Mouse (Mus musculus): Measurements from ENCODE around the gene Mapk11. TPM values are rescaled to one million over a fixed set of nuclear protein-coding genes. Genes with fewer than 3 reads are reported as not detected.

Mapk11 gene
- total and polyA plus RNA-seq, 3 experiments: 0.04 TPM; not detected in 1

- Histone ChIP-seq H3K9me3 (replicated peaks; ENCODE audit: insufficient read depth, low read length) (no peaks in the 10 kb centered on the region), H3K9ac (ENCODE audit: control insufficient read depth, low read depth, low read length, poor library complexity, severe bottlenecking) (no peak overlapping the region), H3K36me3 (ENCODE audit: control insufficient read depth in 1 of 2, insufficient read depth in 2 of 2, low read length in 2 of 2) (peaks cover 0 to 11% of the 10 kb centered on the region in 2 experiments; a peak in 2 of 4 replicates), H3K4me3 (ENCODE audit: control insufficient read depth in 1 of 2, insufficient read depth in 1 of 2, low read depth in 2 of 2, low read length in 2 of 2) (no peak overlapping the region), H3K27ac (ENCODE audit: control insufficient read depth, low read depth, low read length) (no peak overlapping the region), H3K27me3 (ENCODE audit: control insufficient read depth in 1 of 2, insufficient read depth in 2 of 2, low read length in 2 of 2) (no peaks in the 10 kb centered on the region), H3K79me2 (ENCODE audit: control insufficient read depth, insufficient read depth, low read length, poor library complexity) (no peaks in the 10 kb centered on the region), H3K4me1 (ENCODE audit: control insufficient read depth in 1 of 2, insufficient read depth in 2 of 2, low read length in 2 of 2) (peaks cover 4 to 16% of the 10 kb centered on the region in 2 experiments; a peak in 3 of 4 replicates)
- TF ChIP-seq ELF1 (IDR thresholded peaks at IDR 0.05; ENCODE audit: low read depth, low read length): no peak
- no peak for TF ChIP-seq HCFC1 (IDR thresholded peaks at IDR 0.05; ENCODE audit: low read depth, low read length)
- no peak for TF ChIP-seq E2F4 (IDR thresholded peaks at IDR 0.05; ENCODE audit: borderline replicate concordance, low read depth, low read length)
- TF ChIP-seq GATA1 (IDR thresholded peaks at IDR 0.05; ENCODE audit: low read depth, low read length): no peak
- no peak for TF ChIP-seq ZNF384 (IDR thresholded peaks at IDR 0.05; ENCODE audit: low read depth, low read length)
- no peak for TF ChIP-seq POLR2AphosphoS2 (IDR thresholded peaks at IDR 0.05; ENCODE audit: low read length)
- no peak for TF ChIP-seq CHD2 (IDR thresholded peaks at IDR 0.05; ENCODE audit: low read length)
- no peak for TF ChIP-seq CTCF (IDR thresholded peaks at IDR 0.05 in 2 of 3, conservative IDR thresholded peaks at IDR 0.05 in 1 of 3; ENCODE audit: control insufficient read depth in 1 of 3, insufficient read depth in 1 of 3, low read depth in 2 of 3, low read length in 3 of 3, poor library complexity in 1 of 3, severe bottlenecking in 1 of 3)
- no peak for TF ChIP-seq MYC (IDR thresholded peaks at IDR 0.05; ENCODE audit: low read depth, low read length)
- TF ChIP-seq JUND (IDR thresholded peaks at IDR 0.05; ENCODE audit: low read depth, low read length): no peak
- TF ChIP-seq CHD1 (IDR thresholded peaks at IDR 0.05; ENCODE audit: low read depth, low read length): no peak
- TF ChIP-seq ZMIZ1 (IDR thresholded peaks at IDR 0.05; ENCODE audit: low read depth, low read length): no peak
- TF ChIP-seq UBTF (IDR thresholded peaks at IDR 0.05; ENCODE audit: borderline replicate concordance, insufficient read depth, low read depth, low read length): no peak
- no peak for TF ChIP-seq POLR2A (IDR thresholded peaks at IDR 0.05; ENCODE audit: control insufficient read depth in 1 of 2, insufficient read depth in 1 of 2, low read depth in 1 of 2, low read length in 2 of 2, poor library complexity in 1 of 2)
- TF ChIP-seq USF1 (IDR thresholded peaks at IDR 0.05; ENCODE audit: low read depth, low read length): no peak
- TF ChIP-seq ZC3H11A (IDR thresholded peaks at IDR 0.05; ENCODE audit: low read depth, low read length): no peak
- no peak for TF ChIP-seq TCF12 (IDR thresholded peaks at IDR 0.05; ENCODE audit: low read depth, low read length)
- no peak for TF ChIP-seq NRF1 (IDR thresholded peaks at IDR 0.05; ENCODE audit: insufficient read depth, low read depth, low read length, poor library complexity, severe bottlenecking)
- no peak for TF ChIP-seq MAX (IDR thresholded peaks at IDR 0.05; ENCODE audit: low read length)
- TF ChIP-seq MAZ (IDR thresholded peaks at IDR 0.05; ENCODE audit: low read depth, low read length): no peak
- no peak for DNase-seq (ENCODE audit: low read depth, low spot score)
These were observed 30.7 kb upstream of the Mapk11 start for GRCm38 (mm10) chr15:89180081-89180541.

- Histone ChIP-seq H3K9ac (ENCODE audit: control insufficient read depth, low read depth, low read length, poor library complexity, severe bottlenecking) (no peak overlapping the region), H3K4me3 (ENCODE audit: control insufficient read depth in 1 of 2, insufficient read depth in 1 of 2, low read depth in 2 of 2, low read length in 2 of 2) (no peak overlapping the region), H3K4me1 (ENCODE audit: control insufficient read depth in 1 of 2, insufficient read depth in 2 of 2, low read length in 2 of 2) (peaks cover 4 to 16% of the 10 kb centered on the region in 2 experiments; a peak in 3 of 4 replicates), H3K27me3 (ENCODE audit: control insufficient read depth in 1 of 2, insufficient read depth in 2 of 2, low read length in 2 of 2) (no peaks in the 10 kb centered on the region), H3K9me3 (replicated peaks; ENCODE audit: insufficient read depth, low read length) (no peaks in the 10 kb centered on the region), H3K27ac (ENCODE audit: control insufficient read depth, low read depth, low read length) (no peak overlapping the region), H3K79me2 (ENCODE audit: control insufficient read depth, insufficient read depth, low read length, poor library complexity) (no peaks in the 10 kb centered on the region), H3K36me3 (ENCODE audit: control insufficient read depth in 1 of 2, insufficient read depth in 2 of 2, low read length in 2 of 2) (peaks cover 0 to 11% of the 10 kb centered on the region in 2 experiments; a peak in 2 of 4 replicates)
- TF ChIP-seq POLR2AphosphoS2 (IDR thresholded peaks at IDR 0.05; ENCODE audit: low read length): no peak
- TF ChIP-seq CTCF (IDR thresholded peaks at IDR 0.05 in 2 of 3, conservative IDR thresholded peaks at IDR 0.05 in 1 of 3; ENCODE audit: control insufficient read depth in 1 of 3, insufficient read depth in 1 of 3, low read depth in 2 of 3, low read length in 3 of 3, poor library complexity in 1 of 3, severe bottlenecking in 1 of 3): no peak
- no peak for TF ChIP-seq ZKSCAN1 (IDR thresholded peaks at IDR 0.05; ENCODE audit: low read depth, low read length)
- TF ChIP-seq MYB (IDR thresholded peaks at IDR 0.05; ENCODE audit: low read depth, low read length): no peak
- TF ChIP-seq USF2 (IDR thresholded peaks at IDR 0.05; ENCODE audit: borderline replicate concordance in 1 of 2, insufficient read depth in 1 of 2, low read depth in 1 of 2, low read length in 2 of 2): no peak
- no peak for TF ChIP-seq GABPA (IDR thresholded peaks at IDR 0.05; ENCODE audit: low read depth, low read length)
- no peak for TF ChIP-seq MAFK (IDR thresholded peaks at IDR 0.05; ENCODE audit: borderline replicate concordance, low read depth, low read length)
- no peak for TF ChIP-seq TBP (IDR thresholded peaks at IDR 0.05; ENCODE audit: low read depth, low read length)
- TF ChIP-seq KAT2A (conservative IDR thresholded peaks at IDR 0.05; ENCODE audit: low read depth, low read length): no peak
- TF ChIP-seq UBTF (IDR thresholded peaks at IDR 0.05; ENCODE audit: borderline replicate concordance, insufficient read depth, low read depth, low read length): no peak
- no peak for DNase-seq (ENCODE audit: low read depth, low spot score)
These were observed 30.2 kb upstream of the Mapk11 start for GRCm38 (mm10) chr15:89179630-89179964.

Data from MEL (cell line).